Comparison of ENCODE assay signal across 15 mouse cellular contexts in genomic region chr2:164882619-164883018, GRCm38 (mm10). TPM values are rescaled to one million over a fixed set of nuclear protein-coding genes. Genes with fewer than 3 reads are reported as not detected.
DNase-seq lines count a peak whose midpoint lies in the region; ATAC-seq and TF ChIP-seq lines count a peak whose summit lies in the region.
"Had no signal": no experiment of that assay in that cellular context is flagged by ENCODE, and none has a peak within 500 bp of the region (broad histone marks: within the 10 kb centered on the region; RNA-seq: fewer than 3 reads in every experiment).

No protein-coding gene starts in this region.

- no peak overlapping the region for H3K4me3 ChIP-seq in kidney, embryonic 14.5 days (ENCODE audit: low read length)
- no peak overlapping the region for H3K4me3 ChIP-seq in spleen, adult 2 months (ENCODE audit: extremely low read depth, insufficient read depth, insufficient read length)
- H3K4me3 ChIP-seq: embryonic facial prominence, embryonic 15.5 days had no signal

- H3K4me1 ChIP-seq in kidney, embryonic 14.5 days (ENCODE audit: control insufficient read depth, insufficient read depth, low read length) = peaks cover 15% of the 10 kb centered on the region; the same call in 1 of the 2 replicates
- H3K4me1 ChIP-seq in spleen, adult 2 months (ENCODE audit: control insufficient read depth, insufficient read depth, insufficient read length) = peaks cover 8% of the 10 kb centered on the region; the same call in 1 of the 2 replicates

- H3K9me3 ChIP-seq in kidney, embryonic 14.5 days (ENCODE audit: control insufficient read depth, low read length) = no peaks in the 10 kb centered on the region
- H3K9me3 ChIP-seq: embryonic facial prominence, embryonic 15.5 days had no signal

- 52% methylated on average over 9 of the region's 9 CpGs for WGBS in kidney, embryonic 14.5 days
- WGBS in spleen, adult 2 months = 54% methylated on average over 9 of the region's 9 CpGs

- H3K27me3 ChIP-seq in kidney, embryonic 14.5 days (ENCODE audit: control insufficient read depth, insufficient read depth, low read length) = no peaks in the 10 kb centered on the region
- H3K27me3 ChIP-seq in spleen, adult 2 months (ENCODE audit: control insufficient read depth, insufficient read depth, low read length) = no peaks in the 10 kb centered on the region
- no peaks in the 10 kb centered on the region for H3K27me3 ChIP-seq in splenic B cell, adult 2 months (ENCODE audit: control insufficient read depth, insufficient read depth, low read length, poor library complexity, severe bottlenecking)
- H3K27me3 ChIP-seq: embryonic facial prominence, embryonic 15.5 days had no signal

- no peak for ATAC-seq in kidney, embryonic 14.5 days (ENCODE audit: low FRiP score, low TSS enrichment)

- TF ChIP-seq POLR2A in spleen, adult 2 months (IDR thresholded peaks at IDR 0.05; ENCODE audit: low read depth, low read length) = no peak

- intact Hi-C loops in heart, postnatal 25 days (cut with DNase I) = no loop called here

- peak; percentile 38 for DNase-seq in cerebellum, adult 9-10 months
- no peak for DNase-seq in cerebellum, postnatal 10 days
- DNase-seq in kidney, adult 18-20 months = no peak
- peak in 1 of 2 experiments; percentile 49 for DNase-seq in spleen, adult 2 months (ENCODE audit: low read depth in 1 of 2, low spot score in 2 of 2)
- no peak for DNase-seq in spleen, postnatal 4 days (ENCODE audit: low spot score in 2 of 2)
- peak; percentile 66 for DNase-seq in splenic B cell, adult 2 months (ENCODE audit: low read depth, low spot score)
- no peak for DNase-seq in heart, postnatal 25 days (ENCODE audit: low spot score)
- DNase-seq: heart, adult 18-20 months; kidney, postnatal 14 days; left cerebral cortex, postnatal 4 days; thymus, postnatal 36 days had no signal

- H3K27ac ChIP-seq in kidney, embryonic 14.5 days (ENCODE audit: low read depth, low read length) = 0 out of 2 replicates have a peak overlapping the region, but pooled peaks have one; percentile 17
- 0 out of 2 replicates have a peak overlapping the region, but pooled peaks have one; percentile 0 for H3K27ac ChIP-seq in spleen, adult 2 months (ENCODE audit: insufficient read depth, low read length)
- H3K27ac ChIP-seq: embryonic facial prominence, embryonic 15.5 days; macrophage had no signal

- H3K9ac ChIP-seq in kidney, embryonic 14.5 days (ENCODE audit: low read depth, low read length) = no peak overlapping the region
- H3K9ac ChIP-seq: embryonic facial prominence, embryonic 15.5 days had no signal

- no peak overlapping the region for H3K4me2 ChIP-seq in kidney, embryonic 14.5 days (replicated peaks; ENCODE audit: low read depth, low read length)
- H3K4me2 ChIP-seq: embryonic facial prominence, embryonic 15.5 days had no signal

- no peak for TF ChIP-seq CTCF in spleen, adult 2 months (IDR thresholded peaks at IDR 0.05; ENCODE audit: extremely low read depth, insufficient read depth, insufficient read length, insufficient replicate concordance)

- H3K36me3 ChIP-seq in kidney, embryonic 14.5 days (ENCODE audit: control insufficient read depth, insufficient read depth, low read length) = peaks cover 41% of the 10 kb centered on the region
- peaks cover 32% of the 10 kb centered on the region for H3K36me3 ChIP-seq in spleen, adult 2 months (ENCODE audit: control insufficient read depth, insufficient read depth, low read length)
- peaks cover 9% of the 10 kb centered on the region for H3K36me3 ChIP-seq in splenic B cell, adult 2 months (ENCODE audit: control insufficient read depth, insufficient read depth, low read length, poor library complexity, severe bottlenecking)

RNA-seq across cellular contexts. Expression of gene Pcif1, which starts 3.5 kb away (rescaled TPM):
- polyA plus RNA-seq in kidney, embryonic 14.5 days (2014; fragmentation: Nextera tagmentation; extraction: Ambion mirVana) = 68.9 and 72.9 TPM in 2 replicates
- 33.2 and 36.7 TPM in 2 replicates for polyA plus RNA-seq in spleen, adult 2 months (2012; rRNA removed)
- total RNA-seq in heart, postnatal 25 days (2021) = 10 to 100 TPM; 27.5 to 34.6 TPM

RNA-seq across cellular contexts. Expression of gene Pltp, which starts 25.1 kb away (rescaled TPM):
- polyA plus RNA-seq in kidney, embryonic 14.5 days (2014; fragmentation: Nextera tagmentation; extraction: Ambion mirVana) = 25.7 and 34.6 TPM in 2 replicates
- polyA plus RNA-seq in spleen, adult 2 months (2012; rRNA removed) = 48.3 and 51.8 TPM in 2 replicates
- 10 to 100 TPM; 35.9 to 37.5 TPM for total RNA-seq in heart, postnatal 25 days (2021)

RNA-seq across cellular contexts. Expression of gene Zfp335, which starts 28.9 kb away (rescaled TPM):
- 10.7 and 13.8 TPM in 2 replicates for polyA plus RNA-seq in kidney, embryonic 14.5 days (2014; fragmentation: Nextera tagmentation; extraction: Ambion mirVana)
- polyA plus RNA-seq in spleen, adult 2 months (2012; rRNA removed) = 37.8 and 47.5 TPM in 2 replicates
- 1 to 10 TPM; 8.6 to 9.2 TPM for total RNA-seq in heart, postnatal 25 days (2021)

RNA-seq across cellular contexts. Expression of gene Neurl2, which starts 49.4 kb away (rescaled TPM):
- polyA plus RNA-seq in kidney, embryonic 14.5 days (2014; fragmentation: Nextera tagmentation; extraction: Ambion mirVana) = 6.0 and 6.6 TPM in 2 replicates
- polyA plus RNA-seq in spleen, adult 2 months (2012; rRNA removed) = 5.7 and 9.6 TPM in 2 replicates
- 10 to 100 TPM; 39.9 to 44.6 TPM for total RNA-seq in heart, postnatal 25 days (2021)
- total RNA-seq: hematopoietic stem cell, adult 5-6 weeks had no signal

RNA-seq across cellular contexts. Expression of gene Ctsa, which starts 49.9 kb away (rescaled TPM):
- polyA plus RNA-seq in kidney, embryonic 14.5 days (2014; fragmentation: Nextera tagmentation; extraction: Ambion mirVana) = 122 and 135 TPM in 2 replicates
- polyA plus RNA-seq in spleen, adult 2 months (2012; rRNA removed) = 318 and 362 TPM in 2 replicates
- 100 to 1,000 TPM in 1 of 2 experiments, 10 to 100 TPM in 1; 90.9 to 108 TPM for total RNA-seq in heart, postnatal 25 days (2021)

Comparison
In these comparisons a context has a peak if more than half of its experiments do, and no peak if none do; other contexts are left out.
1. DNase-seq: peak in cerebellum, adult 9-10 months (single experiment) and splenic B cell, adult 2 months (single experiment); none in cerebellum, postnatal 10 days (0 of 2), kidney, adult 18-20 months (single experiment), spleen, postnatal 4 days (0 of 2) and heart, postnatal 25 days (single experiment).